Mouse (Mus musculus): ENCODE measurements around the gene Itsn1.

DNA sequence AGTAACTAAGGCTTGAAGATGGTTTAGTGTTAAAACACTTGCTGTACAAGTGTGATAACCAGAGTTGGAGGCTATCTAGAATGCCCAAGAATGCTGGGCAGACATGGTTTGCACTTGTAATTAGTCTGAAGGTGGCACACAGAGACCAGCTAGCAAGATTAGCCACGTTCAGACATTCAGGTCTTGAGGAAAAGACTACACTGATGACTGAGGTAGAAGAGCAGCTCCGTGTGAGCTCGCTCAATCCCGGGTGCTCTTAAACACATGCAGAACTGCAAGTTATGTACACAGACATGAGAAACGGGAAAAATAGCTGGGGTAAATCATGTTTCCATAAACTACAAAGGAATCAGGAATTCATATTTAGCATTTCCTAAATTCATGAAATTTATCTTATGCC lies 48.4 kb upstream of the Itsn1 start:
- no peak for TF ChIP-seq CTCF (conservative IDR thresholded peaks at IDR 0.05; ENCODE audit: low read length)
- no peak for TF ChIP-seq POU5F1 (IDR thresholded peaks at IDR 0.05; ENCODE audit: borderline replicate concordance, low read length)
- TF ChIP-seq NANOG (IDR thresholded peaks at IDR 0.05; ENCODE audit: borderline replicate concordance, low read length) = no peak

Data from E14TG2a.4 (cell line).